Mouse (Mus musculus) urinary bladder, adult 2 months (tissue): ENCODE data around the gene Slc5a9. TPM values are rescaled to one million over a fixed set of nuclear protein-coding genes. Genes with fewer than 3 reads are reported as not detected.
"Not testable (repeated sequence)": the region's sequence is repeated elsewhere in the genome, so short reads cannot be mapped to it uniquely, and the experiment has no call there.

ENCODE experiments used
- DNase-seq: peaks from one replicate; pipeline ENCODE4 v3.0.0; 2022; ENCODE audit warnings: low spot score
- polyA plus RNA-seq: library from polyadenylated mRNA; depleted of rRNA; stranded (reverse); fragments of >200 nt; gene quantifications from 2 replicates; pipeline ENCODE4 v1.2.3, GENCODE M21; 2012; rRNA removed

The Slc5a9 gene
- 2.4 TPM in 2 replicates for polyA plus RNA-seq

DNA sequence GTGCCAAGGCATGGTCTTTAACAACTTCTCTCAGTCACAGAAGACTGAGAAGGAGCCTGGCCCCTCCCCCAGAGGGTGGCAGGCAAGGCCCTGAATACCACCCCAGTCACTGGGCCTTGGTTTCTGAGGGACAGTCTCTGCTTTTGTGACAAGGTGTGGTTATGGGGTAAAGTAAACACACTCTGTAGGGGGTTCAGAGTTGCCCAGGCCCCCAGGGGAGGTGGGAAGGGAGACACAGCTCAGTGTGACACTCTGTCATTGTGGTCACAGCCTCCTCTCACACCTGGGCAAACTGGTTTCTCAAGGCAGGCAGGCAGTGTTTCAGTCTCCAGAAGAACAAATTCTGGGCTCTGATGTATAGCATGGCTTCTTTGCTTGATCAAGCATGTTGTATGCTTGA, at the start of gene Slc5a9:
Slc5a9 (minus strand) TSS at position 144 of the 400 bp plus-strand sequence.
- no peak for DNase-seq

DNA sequence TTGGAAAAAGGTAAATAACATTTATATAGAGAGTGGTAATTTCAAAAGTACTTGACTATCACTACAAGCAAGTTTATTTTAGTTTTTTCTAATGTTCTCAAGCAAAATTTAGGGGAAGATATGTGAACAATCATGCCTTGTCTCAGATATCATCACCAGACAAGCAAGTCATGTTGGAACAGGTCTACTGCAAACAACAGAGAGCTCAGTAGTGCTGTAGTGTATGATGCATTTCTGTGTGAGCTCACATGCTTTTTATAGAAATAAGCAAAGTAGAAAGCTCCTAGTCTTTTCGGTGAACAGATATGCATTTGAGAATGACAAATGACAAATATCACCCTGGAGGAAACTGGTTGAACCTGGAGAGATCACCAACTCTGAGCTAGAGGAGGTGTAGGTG, 16.4 kb upstream of the Slc5a9 start, which contains the start of gene Skint8:
Skint8 (plus strand) TSS at position 301 of the 400 bp plus-strand sequence.
- DNase-seq: no peak

DNA sequence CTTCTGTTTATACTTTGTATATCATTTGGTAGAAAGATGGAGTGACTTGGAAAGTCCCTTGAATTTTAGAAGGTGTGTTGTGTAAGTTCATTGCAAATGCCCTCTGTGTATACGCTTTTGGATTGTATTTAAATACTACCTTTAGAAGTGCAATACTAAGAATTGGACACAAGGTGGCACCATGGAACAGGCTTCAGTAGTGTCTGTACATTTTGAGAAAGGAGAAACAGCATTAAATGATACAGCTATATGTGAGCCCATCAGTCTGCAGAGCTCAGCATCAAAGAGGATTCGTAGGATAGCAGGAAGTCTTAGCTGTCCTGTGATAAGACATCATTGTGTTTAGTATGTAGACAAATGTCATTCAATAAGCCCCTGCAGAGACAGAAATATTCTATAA, 5.2 kb upstream of the Slc5a9 start:
- DNase-seq: no peak

DNA sequence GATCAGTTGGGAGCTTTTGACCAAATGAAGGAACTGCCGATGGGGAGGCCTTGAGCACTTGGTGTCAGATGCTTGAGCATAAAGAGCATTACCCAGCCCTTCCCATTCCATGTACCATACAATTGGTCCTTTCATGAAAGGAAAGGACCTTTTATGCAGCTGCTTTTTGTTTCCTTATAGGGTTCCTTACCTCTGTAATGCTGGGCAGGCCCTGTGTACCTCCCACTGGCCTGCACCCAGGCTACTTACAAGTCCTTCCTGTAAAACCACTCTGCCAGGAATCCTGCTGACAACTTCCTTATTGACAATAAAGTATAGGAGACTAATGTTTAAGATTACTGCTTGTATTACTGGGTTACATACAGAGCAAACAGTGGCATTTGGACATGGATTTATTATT, 1.2 kb downstream of the Slc5a9 start:
- no peak for DNase-seq

DNA sequence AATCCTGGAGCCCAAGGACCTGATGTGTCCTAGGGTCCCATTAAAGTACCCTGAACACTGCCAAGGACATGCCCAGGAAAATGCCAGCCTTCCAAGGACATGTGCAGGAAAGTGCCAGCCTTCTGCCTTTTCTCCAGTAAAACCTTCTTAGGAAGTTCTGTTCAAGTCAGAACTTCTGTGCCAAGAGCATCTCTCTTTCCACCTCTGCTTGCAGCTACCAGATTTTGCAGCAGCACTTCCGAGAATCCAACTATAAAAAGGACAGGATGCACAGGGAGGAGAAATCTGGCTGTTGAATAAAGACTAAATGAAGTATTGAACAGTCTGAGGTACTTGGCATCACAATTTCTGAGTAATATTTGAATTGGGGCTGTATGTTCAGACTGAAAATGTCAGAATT, 2.2 kb downstream of the Slc5a9 start:
- DNase-seq: not testable (repeated sequence)

DNA sequence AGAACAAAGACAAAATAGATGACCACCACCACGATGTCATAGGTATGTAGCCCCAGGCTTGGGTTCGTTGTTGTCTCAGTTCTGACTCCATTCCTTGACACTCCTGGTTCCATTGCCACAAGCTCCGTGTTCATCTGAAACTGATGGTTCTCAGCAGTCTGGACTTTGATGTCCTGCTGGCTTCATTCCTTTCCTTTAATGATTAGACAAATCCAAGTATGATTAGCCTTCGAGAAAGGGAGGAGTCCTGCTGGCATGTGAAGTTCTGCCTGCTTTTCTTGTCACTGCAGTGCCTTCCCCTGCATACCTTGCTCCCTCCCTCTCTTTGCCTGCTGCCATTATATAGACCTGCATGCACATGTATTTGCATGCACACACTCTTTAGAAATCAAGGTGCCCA, 4.2 kb downstream of the Slc5a9 start:
- DNase-seq: no peak

DNA sequence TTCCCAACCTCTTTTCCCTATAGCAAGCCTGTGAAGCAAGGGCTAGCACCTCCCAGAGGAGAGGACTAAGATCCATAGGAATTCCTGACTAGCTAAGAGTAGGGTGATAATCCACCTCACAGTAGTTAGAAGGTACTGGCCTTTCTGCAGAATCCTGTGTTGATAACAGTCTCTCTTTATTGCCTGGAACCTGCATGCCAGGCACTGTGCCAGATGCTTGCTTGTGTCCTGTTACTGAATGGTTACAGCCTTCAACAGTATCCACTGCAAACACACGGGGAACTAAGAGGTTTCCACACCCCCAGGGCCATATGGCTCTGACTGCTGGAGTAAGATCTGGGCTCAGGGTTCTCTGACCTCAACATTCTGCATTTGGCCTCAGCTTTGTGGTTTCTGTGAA, 5.0 kb downstream of the Slc5a9 start:
- DNase-seq: no peak

DNA sequence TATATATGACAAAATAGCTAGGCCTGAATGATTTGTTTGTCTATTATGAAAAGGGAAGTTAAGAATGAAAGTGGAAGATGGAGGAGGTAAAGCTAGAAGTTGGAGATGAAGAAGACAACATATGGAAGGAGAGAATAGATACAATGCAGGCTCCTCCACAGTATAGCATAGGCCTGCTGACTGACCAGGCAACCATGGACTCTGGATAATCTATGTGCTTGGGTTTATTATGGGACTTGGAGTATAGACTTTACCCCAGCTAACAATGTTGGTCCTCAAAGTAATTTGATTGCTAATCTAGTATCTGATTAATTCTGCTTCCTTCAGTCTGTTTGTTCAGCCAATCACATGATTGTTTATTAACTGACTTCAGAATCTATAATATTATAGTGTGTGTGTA, 10.6 kb downstream of the Slc5a9 start:
- DNase-seq: no peak

DNA sequence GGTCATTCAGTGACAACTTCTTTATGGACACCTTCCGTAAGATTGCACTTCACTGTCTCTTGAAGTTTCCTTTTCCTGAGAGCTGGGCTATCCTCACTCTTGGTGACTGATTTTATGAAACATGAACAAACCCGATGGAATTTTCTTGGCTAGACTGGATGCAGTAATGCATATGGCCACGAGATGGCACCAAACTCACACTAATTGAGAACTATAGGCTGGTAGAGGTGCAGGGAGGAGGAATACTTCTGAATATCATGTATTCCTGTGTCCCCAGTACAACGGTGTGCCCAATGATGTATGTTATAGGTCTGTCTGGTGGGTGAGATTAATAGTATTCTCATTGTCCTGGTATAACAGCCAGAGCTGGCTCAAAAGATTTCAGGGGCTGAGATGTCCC, 16.1 kb downstream of the Slc5a9 start:
- DNase-seq: peak; percentile 54

DNA sequence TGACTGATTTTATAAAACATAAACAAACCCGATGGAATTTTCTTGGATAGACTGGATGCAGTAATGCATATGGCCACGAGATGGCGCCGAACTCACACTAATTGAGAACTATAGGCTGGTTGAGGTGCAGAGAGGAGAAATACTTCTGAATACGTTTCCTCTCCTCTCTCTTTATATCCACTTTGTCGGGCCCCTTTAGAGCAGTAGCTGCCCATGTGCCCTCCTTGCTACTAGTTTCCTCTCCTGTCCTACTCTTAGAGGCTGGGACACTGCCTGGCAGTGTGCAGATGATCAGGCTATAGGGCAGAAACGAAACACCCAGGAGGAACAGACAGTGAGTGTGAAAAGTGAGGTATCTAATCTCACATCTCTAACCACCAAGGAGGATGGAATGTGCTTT, 16.7 kb downstream of the Slc5a9 start:
- DNase-seq: peak; percentile 59

DNA sequence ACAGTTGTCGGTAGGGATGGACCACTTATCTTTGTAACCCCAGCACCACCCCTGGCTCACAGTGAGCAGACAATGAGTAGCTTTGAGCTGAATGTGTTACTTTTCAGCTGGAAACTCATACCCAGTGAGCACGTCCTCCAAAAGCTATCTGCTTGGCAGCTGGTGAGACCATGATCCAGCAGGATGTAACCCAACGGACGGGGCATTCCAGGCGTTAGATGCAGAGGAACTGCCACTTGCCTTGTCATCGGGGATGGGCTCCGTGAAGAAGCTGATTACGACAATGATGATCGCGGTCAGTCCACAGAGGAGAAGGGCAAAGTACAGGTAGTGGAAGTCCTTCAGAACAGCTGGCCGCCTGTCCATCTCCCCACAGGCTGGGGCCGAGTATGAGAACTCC, 19.2 kb downstream of the Slc5a9 start:
- no peak for DNase-seq

DNA sequence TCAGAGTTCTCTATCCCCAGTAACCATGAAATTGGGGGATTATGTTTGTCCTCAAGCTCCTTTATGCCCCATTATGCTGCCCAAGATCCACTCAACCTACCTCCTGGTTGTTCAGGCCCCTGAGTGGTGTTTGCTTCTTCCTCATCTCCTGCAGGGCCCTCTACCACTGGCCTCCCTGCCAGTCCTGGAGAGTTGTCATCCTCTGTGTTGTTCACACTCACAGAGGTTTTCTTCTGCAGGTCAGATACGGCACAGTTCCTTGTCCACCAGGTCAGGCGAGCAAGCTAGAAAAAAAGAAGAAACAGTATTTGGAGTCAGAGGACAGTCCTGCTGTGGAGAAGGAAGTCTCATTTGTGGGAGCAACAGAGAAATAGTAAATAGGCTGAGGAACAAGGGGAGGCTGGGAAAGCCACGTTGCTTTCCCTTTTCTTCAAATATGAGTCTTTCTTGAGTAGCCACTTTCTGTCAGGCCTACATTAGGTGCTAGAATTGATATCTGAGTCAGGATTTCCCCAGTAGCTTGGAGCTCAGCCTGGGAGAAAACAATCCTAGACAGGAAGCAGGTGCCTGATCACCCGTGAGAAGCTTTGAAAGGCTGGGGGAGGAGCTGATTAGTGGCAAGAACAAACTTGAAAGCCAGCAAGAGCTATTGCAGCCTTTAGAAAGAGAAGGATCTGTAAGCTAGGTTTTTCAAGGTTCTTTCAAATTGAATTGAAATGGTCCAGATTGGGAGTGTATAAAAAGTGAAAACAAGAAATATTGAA, 22.4 kb downstream of the Slc5a9 start:
- DNase-seq: no peak

DNA sequence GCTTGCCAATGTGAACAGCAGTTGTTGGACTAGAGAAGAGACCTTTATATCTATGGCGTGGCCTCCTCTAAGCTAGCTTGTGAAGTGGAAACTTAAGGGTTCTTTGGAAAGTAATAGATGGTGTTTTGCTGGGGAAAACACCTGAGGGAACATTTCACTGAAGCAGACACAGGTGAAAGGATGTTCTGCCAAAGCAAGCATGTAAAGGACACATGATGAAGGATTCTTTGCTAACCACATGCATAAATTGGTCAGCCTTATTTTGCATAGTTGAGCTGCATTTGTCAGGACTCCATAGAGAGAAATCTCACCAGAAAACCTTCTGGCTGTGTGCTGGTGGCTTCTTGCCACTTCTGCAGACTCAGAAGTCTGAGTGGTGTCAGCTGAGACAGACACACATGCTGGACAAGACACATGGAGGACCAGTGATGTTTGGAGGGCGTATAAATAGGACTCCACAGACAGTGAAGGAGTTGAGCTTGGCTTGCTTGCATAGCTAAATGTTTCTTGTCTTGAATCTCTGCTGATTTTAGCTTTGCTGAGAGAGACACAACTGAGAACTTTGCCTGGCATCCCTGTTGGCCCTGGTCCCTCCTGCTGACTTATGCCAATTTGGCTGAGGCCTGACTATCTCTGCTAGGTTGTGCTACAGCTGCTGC, 34.8 kb downstream of the Slc5a9 start:
- DNase-seq: no peak

DNA sequence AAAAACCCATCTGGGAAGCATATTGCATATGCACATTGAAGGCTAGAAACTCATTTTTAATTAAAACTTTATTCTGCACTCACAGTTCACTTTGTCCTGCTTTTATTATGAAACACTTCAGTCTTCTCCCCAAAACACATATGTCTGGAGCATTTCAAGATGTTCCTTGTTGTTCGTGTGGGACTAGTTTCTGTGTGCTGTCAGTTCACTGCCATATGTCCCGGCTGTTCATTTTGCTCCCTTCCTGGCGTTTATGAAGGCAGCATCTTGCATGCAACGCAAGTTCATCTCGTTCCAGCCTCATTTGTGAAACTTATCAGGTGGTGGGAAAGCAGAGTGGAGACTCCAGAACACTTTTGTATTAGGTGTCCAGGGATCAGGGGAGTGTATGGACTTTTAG, 36.0 kb downstream of the Slc5a9 start:
- no peak for DNase-seq

DNA sequence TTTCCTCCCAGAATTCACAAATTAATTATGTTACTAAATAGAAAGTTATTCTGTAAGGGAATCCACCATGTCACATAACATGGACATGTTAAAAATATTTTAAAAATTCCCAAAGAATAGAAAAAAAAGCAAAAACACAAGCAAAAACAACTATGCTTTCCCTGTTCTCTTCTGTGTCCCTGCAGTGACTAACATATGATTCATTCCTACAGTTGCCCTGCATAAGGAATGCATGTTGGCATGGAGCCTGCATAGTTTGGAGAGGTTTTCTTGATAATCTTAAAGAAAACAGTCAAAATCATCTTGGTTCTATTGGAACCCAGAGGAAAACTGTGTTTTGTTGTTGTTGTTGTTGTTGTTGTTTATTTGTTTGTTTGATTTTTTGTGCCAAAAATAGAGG, 50.1 kb downstream of the Slc5a9 start:
- no peak for DNase-seq

DNA sequence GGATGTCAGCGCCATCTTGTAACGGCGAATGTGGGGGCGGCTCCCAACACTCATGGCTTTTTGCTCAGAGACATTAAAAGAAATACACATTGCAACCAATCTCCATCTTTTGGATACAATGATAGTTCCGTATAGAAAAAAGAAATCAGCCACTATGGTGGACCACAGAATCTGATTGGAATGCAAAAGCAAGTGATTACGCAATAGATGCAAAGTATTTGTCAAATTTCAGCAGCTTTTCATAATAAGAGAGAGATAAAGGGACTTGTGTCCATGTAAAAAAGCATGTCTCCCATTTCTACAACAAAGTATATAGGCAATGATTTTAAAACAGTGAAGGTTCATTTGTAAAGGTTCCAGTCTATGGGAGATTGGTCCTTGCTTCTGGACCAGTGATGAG, 63.8 kb downstream of the Slc5a9 start:
- DNase-seq: no peak

Other genes with a start within 250 kb of the Slc5a9 start
- 27.9 and 28.2 TPM in 2 replicates for gene Spata6, start 182.9 kb downstream of the Slc5a9 start, polyA plus RNA-seq
- gene Skint8, start 16.5 kb upstream of the Slc5a9 start, polyA plus RNA-seq: 0.17 and 0.28 TPM in 2 replicates
- 1.9 and 2.4 TPM in 2 replicates for gene Skint7, start 70.0 kb upstream of the Slc5a9 start, polyA plus RNA-seq
- gene Skint1, start 103.4 kb upstream of the Slc5a9 start, polyA plus RNA-seq: not detected in 2 replicates
- 0.08 and 0.16 TPM in 2 replicates for gene Skint4, start 169.1 kb upstream of the Slc5a9 start, polyA plus RNA-seq